Mouse (Mus musculus) embryonic facial prominence, embryonic 15.5 days (tissue): ENCODE results near the gene Nos2. TPM values are rescaled to one million over a fixed set of nuclear protein-coding genes. Genes with fewer than 3 reads are reported as not detected.

Experiments
- ATAC-seq: fragments of 200-750 bp; cut with Nextera tagmentation; 2 replicates; pipeline ENCODE4 v1.8.0; 2017; ENCODE audit warnings: low read depth, moderate TSS enrichment; ENCODE audit not compliant: insufficient number of reproducible peaks, low FRiP score, low TSS enrichment
- H3K27ac ChIP-seq: fragments of 300-500 bp; sonication (generic); replicated peaks from 2 replicates; pipeline ENCODE4 v1.5.1; 2015; ENCODE audit warnings: mild to moderate bottlenecking, inconsistent platforms
- H3K27me3 ChIP-seq: fragments of 300-500 bp; sonication (generic); 2 replicates; pipeline ENCODE4 v1.6.1; 2015; ENCODE audit warnings: inconsistent platforms
- H3K36me3 ChIP-seq: fragments of 300-500 bp; sonication (generic); 2 replicates; pipeline ENCODE4 v1.6.1; 2015; ENCODE audit warnings: mild to moderate bottlenecking, inconsistent platforms
- H3K4me1 ChIP-seq: fragments of 300-500 bp; sonication (generic); 2 replicates; pipeline ENCODE4 v1.6.1; 2015; ENCODE audit warnings: inconsistent platforms
- H3K4me2 ChIP-seq: fragments of 300-500 bp; sonication (generic); replicated peaks from 2 replicates; pipeline ENCODE4 v1.6.1; 2015; ENCODE audit warnings: mild to moderate bottlenecking, inconsistent platforms
- H3K4me3 ChIP-seq: fragments of 300-500 bp; sonication (generic); replicated peaks from 2 replicates; pipeline ENCODE4 v1.5.1; 2015; ENCODE audit warnings: mild to moderate bottlenecking, inconsistent platforms
- H3K9ac ChIP-seq: fragments of 300-500 bp; sonication (generic); 2 replicates; pipeline ENCODE4 v1.6.1; 2015; ENCODE audit warnings: inconsistent platforms
- H3K9me3 ChIP-seq: fragments of 300-500 bp; sonication (generic); replicated peaks from 2 replicates; pipeline ENCODE4 v1.6.1; 2016; ENCODE audit warnings: inconsistent platforms
- whole genome bisulfite sequencing: fragments of 180-500 bp; shearing (Covaris S2); methylation state at CpG from one replicate; pipeline ENCODE4 v1.1.7; 2015; 5-methylcytosine and 5-hydroxymethylcytosine counted together
- polyA plus RNA-seq: library from polyadenylated mRNA; unstranded; fragments of >200 nt; fragmentation: Nextera tagmentation; extraction: Ambion mirVana; gene quantifications from 2 replicates; pipeline ENCODE4 v1.2.1, GENCODE M21; 2015

The Nos2 gene
- polyA plus RNA-seq, 1 experiment from 2014 or later: 2.1 TPM

DNA sequence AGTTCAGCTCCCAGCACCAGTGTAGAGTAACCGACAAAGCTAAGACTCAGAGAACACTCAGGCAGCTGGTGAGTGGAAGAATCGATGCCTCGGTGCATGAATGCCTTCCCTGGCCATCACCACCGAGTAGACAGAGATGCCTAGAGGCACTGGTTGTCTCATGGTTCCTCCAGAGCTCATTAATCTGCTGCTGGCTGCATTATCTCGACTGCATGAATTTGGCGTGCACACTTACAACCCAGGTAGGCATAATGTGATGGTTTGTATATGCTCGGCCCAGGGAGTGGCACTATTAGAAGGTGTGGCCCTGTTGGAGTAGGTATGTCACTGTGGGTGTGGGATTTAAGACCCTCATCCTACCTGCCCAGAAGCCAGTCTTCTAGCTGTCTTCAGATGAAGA is 88.3 kb downstream of the Nos2 start:
- Histone ChIP-seq H3K36me3 (no peaks in the 10 kb centered on the region), H3K27me3 (no peaks in the 10 kb centered on the region), H3K9ac (no peak overlapping the region), H3K4me3 (no peak overlapping the region), H3K9me3 (no peaks in the 10 kb centered on the region), H3K4me2 (no peak overlapping the region), H3K4me1 (no peaks in the 10 kb centered on the region; the same call in 1 of the 2 replicates), H3K27ac (no peak overlapping the region)
- 76% methylated on average over 7 of the region's 7 CpGs for WGBS
- no peak for ATAC-seq

Other genes with a start within 250 kb of the Nos2 start
- 10.8 and 12.3 TPM in 2 replicates for gene Nlk, start 223.4 kb upstream of the Nos2 start, polyA plus RNA-seq
- 39.8 and 41.9 TPM in 2 replicates for gene Ccnq, start 169.1 kb upstream of the Nos2 start, polyA plus RNA-seq
- gene Lyrm9, start 94.2 kb upstream of the Nos2 start, polyA plus RNA-seq: 10.7 and 12.5 TPM in 2 replicates
- 47.8 and 49.8 TPM in 2 replicates for gene Lgals9, start 64.2 kb downstream of the Nos2 start, polyA plus RNA-seq
- gene Ksr1, start 225.6 kb downstream of the Nos2 start, polyA plus RNA-seq: 5.6 and 5.8 TPM in 2 replicates